Mouse (Mus musculus) CH12.LX (cell line): Measurements from ENCODE around the gene Gm13178. TPM values are rescaled to one million over a fixed set of nuclear protein-coding genes. Genes with fewer than 3 reads are reported as not detected.

Experiments
- DNase-seq: peaks from one replicate; pipeline ENCODE4 v3.0.0-alpha.2; 2013; ENCODE audit errors: extremely low read depth
- H3K27ac ChIP-seq: 2 replicates; pipeline ENCODE4 v1.5.1; 2012; ENCODE audit warnings: low read depth, mild to moderate bottlenecking, control low read depth, moderate library complexity; ENCODE audit not compliant: insufficient read depth
- H3K27me3 ChIP-seq: replicated peaks from 2 replicates; pipeline ENCODE3; 2012; ENCODE audit warnings: inconsistent platforms
- H3K36me3 ChIP-seq, 2 experiments: replicated peaks in 1 of 2; 2 replicates each; pipeline versions ENCODE3 to v1.6.1; 2012; ENCODE audit warnings: inconsistent platforms in 1 of 2, low read length in 1 of 2, mild to moderate bottlenecking in 1 of 2, mixed read lengths in 1 of 2, moderate library complexity in 1 of 2; ENCODE audit not compliant: control insufficient read depth in 1 of 2, insufficient read depth in 1 of 2
- H3K4me1 ChIP-seq, 2 experiments: 2 replicates each; pipeline ENCODE4 v1.6.1; 2012; ENCODE audit warnings: inconsistent platforms in 1 of 2, moderate library complexity in 1 of 2; ENCODE audit not compliant: insufficient read depth in 2 of 2, control insufficient read depth in 1 of 2
- H3K4me2 ChIP-seq: 2 replicates; pipeline ENCODE4 v1.6.1; 2012; ENCODE audit warnings: low read depth, mild to moderate bottlenecking, control low read depth; ENCODE audit not compliant: poor library complexity, insufficient read depth, severe bottlenecking
- H3K4me3 ChIP-seq, 3 experiments: fragments of 150-350 bp in 1 of 3; sonication (generic) in 1 of 3; replicated peaks in 1 of 3; 2 replicates each; pipeline versions ENCODE3 to v1.5.1; 2011 to 2012; ENCODE audit warnings: low read depth in 2 of 3, low read length in 2 of 3, mild to moderate bottlenecking in 2 of 3, moderate library complexity in 2 of 3, control low read depth in 1 of 3, improper control_type of control experiment in 1 of 3, inconsistent platforms in 1 of 3, mixed read lengths in 1 of 3; ENCODE audit not compliant: poor library complexity in 1 of 3
- H3K79me2 ChIP-seq: replicated peaks from 2 replicates; pipeline ENCODE4 v1.6.1; 2012; ENCODE audit warnings: mild to moderate bottlenecking, moderate library complexity; ENCODE audit not compliant: control insufficient read depth, poor library complexity, insufficient read depth, severe bottlenecking; ENCODE audit errors: extremely low read depth
- H3K9ac ChIP-seq: 2 replicates; pipeline ENCODE4 v1.6.1; 2012; ENCODE audit warnings: low read depth, mild to moderate bottlenecking, control low read depth, moderate library complexity; ENCODE audit not compliant: insufficient read depth
- H3K9me3 ChIP-seq: replicated peaks from 2 replicates; pipeline ENCODE3; 2012; ENCODE audit warnings: low read length, inconsistent platforms, mixed read lengths
- CHD2 ChIP-seq: IDR thresholded peaks from 2 replicates; pipeline ENCODE4 v1.6.1; 2011; ENCODE audit warnings: low read length, improper control_type of control experiment
- CTCF ChIP-seq, 2 experiments: IDR thresholded peaks in 1 of 2; conservative IDR thresholded peaks in 1 of 2; 2 replicates each; pipeline ENCODE4 v1.5.1; 2011 to 2012; ENCODE audit warnings: low read depth in 2 of 2, low read length in 2 of 2, improper control_type of control experiment in 1 of 2, inconsistent platforms in 1 of 2, mild to moderate bottlenecking in 1 of 2, moderate library complexity in 1 of 2
- E2F4 ChIP-seq: IDR thresholded peaks from 2 replicates; pipeline ENCODE4 v1.6.1; 2011; ENCODE audit warnings: low read depth, low read length, improper control_type of control experiment; ENCODE audit not compliant: insufficient replicate concordance
- HCFC1 ChIP-seq: IDR thresholded peaks from 2 replicates; pipeline ENCODE4 v1.6.1; 2012; ENCODE audit warnings: low read depth, mild to moderate bottlenecking, inconsistent platforms, low read length, improper control_type of control experiment
- IRF4 ChIP-seq: IDR thresholded peaks from 2 replicates; pipeline ENCODE4 v1.6.1; 2014; ENCODE audit warnings: low read depth, mild to moderate bottlenecking, inconsistent platforms, low read length, improper control_type of control experiment
- JUN ChIP-seq: IDR thresholded peaks from 2 replicates; pipeline ENCODE4 v1.6.1; 2011; ENCODE audit warnings: low read depth, mild to moderate bottlenecking, low read length, improper control_type of control experiment, moderate library complexity; ENCODE audit not compliant: insufficient read depth
- JUND ChIP-seq: conservative IDR thresholded peaks from 2 replicates; pipeline ENCODE4 v1.6.1; 2011; ENCODE audit warnings: low read depth, low read length, improper control_type of control experiment
- KAT2A ChIP-seq: IDR thresholded peaks from 2 replicates; pipeline ENCODE4 v1.6.1; 2012; ENCODE audit warnings: low read length, improper control_type of control experiment, inconsistent platforms; ENCODE audit not compliant: insufficient replicate concordance
- MEF2A ChIP-seq: IDR thresholded peaks from 2 replicates; pipeline ENCODE4 v1.6.1; 2014; ENCODE audit warnings: low read depth, mild to moderate bottlenecking, inconsistent platforms, low read length, improper control_type of control experiment, borderline replicate concordance
- NRF1 ChIP-seq: IDR thresholded peaks from 2 replicates; pipeline ENCODE4 v1.6.1; 2014; ENCODE audit warnings: low read depth, mild to moderate bottlenecking, inconsistent platforms, low read length, improper control_type of control experiment, moderate library complexity
- PAX5 ChIP-seq: IDR thresholded peaks from 2 replicates; pipeline ENCODE4 v1.6.1; 2012; ENCODE audit warnings: low read length, inconsistent platforms, mixed read lengths
- RAD21 ChIP-seq: IDR thresholded peaks from 2 replicates; pipeline ENCODE4 v1.6.1; 2011; ENCODE audit warnings: low read depth, mild to moderate bottlenecking, low read length, improper control_type of control experiment, moderate library complexity
- RCOR1 ChIP-seq: conservative IDR thresholded peaks from 2 replicates; pipeline ENCODE4 v1.6.1; 2012; ENCODE audit warnings: low read depth, mild to moderate bottlenecking, inconsistent platforms, low read length, improper control_type of control experiment
- SMC3 ChIP-seq: IDR thresholded peaks from 2 replicates; pipeline ENCODE4 v1.6.1; 2011; ENCODE audit warnings: low read depth, low read length, improper control_type of control experiment
- UBTF ChIP-seq: IDR thresholded peaks from 2 replicates; pipeline ENCODE4 v1.6.1; 2012; ENCODE audit warnings: low read depth, mild to moderate bottlenecking, inconsistent platforms, low read length, improper control_type of control experiment, moderate library complexity
- ZMIZ1 ChIP-seq: IDR thresholded peaks from 2 replicates; pipeline ENCODE4 v1.6.1; 2012; ENCODE audit warnings: low read depth, mild to moderate bottlenecking, inconsistent platforms, low read length, improper control_type of control experiment
- dilution Hi-C: fragments of 300-500 bp; cut with MboI; formaldehyde crosslinking; loops from 2 replicates; pipeline ENCODE4 v1.14.3; 2020; ENCODE audit warnings: low sequenced_read_pairs; ENCODE audit not compliant: extremely low pct_unique_long_range_greater_than_20kb, extremely low pct_ligation_motif_present
- in situ Hi-C: fragments of 300-500 bp; cut with MboI; formaldehyde crosslinking; loops from 3 replicates; pipeline ENCODE4 v1.14.3; 2019; ENCODE audit warnings: low sequenced_read_pairs, low pct_ligation_motif_present, low pct_unique_long_range_greater_than_20kb, mixed read lengths
- polyA plus RNA-seq: library from polyadenylated mRNA; unstranded; fragments of >175 nt; gene quantifications from 2 replicates; pipeline ENCODE4 v1.2.1, GENCODE M21; 2012; ENCODE audit warnings: low read depth; ENCODE audit not compliant: insufficient read length
- total RNA-seq, 2 experiments: library from RNA; depleted of rRNA; stranded (reverse); fragments of 300-350 nt in 1 of 2; fragments of >200 nt in 1 of 2; gene quantifications; 2 replicates each; pipeline ENCODE4 v1.2.3; 2012 to 2014

Gm13178 gene
- total RNA-seq (2012; rRNA removed) (not detected in 2 replicates), total RNA-seq (2014; rRNA removed) (not detected in 2 replicates), polyA plus RNA-seq (not detected in 2 replicates)

GRCm38 (mm10) chr4:144721304-144721703 is at the start of gene Gm13178:
Gene Gm13178, minus strand, starts transcription at chr4:144721404.
- Histone ChIP-seq H3K4me2 (no peak within 1 kb of the TSS), H3K27me3 (peaks cover 22% of the 10 kb centered on the region), H3K4me3 (no peak within 1 kb of the TSS), H3K4me1 (no peaks in the 10 kb centered on the region), H3K9me3 (no peaks in the 10 kb centered on the region), H3K9ac (no peak within 1 kb of the TSS), H3K27ac (no peak within 1 kb of the TSS), H3K79me2 (no peaks in the 10 kb centered on the region), H3K36me3 (no peaks in the 10 kb centered on the region)
- DNase-seq = no peak
- TF ChIP-seq HCFC1 (no peak), NRF1 (no peak), CHD2 (no peak), PAX5 (no peak)
- dilution Hi-C loops = no loop called here
- in situ Hi-C loops = no loop called here

GRCm38 (mm10) chr4:144765722-144766121 is 44.5 kb upstream of the Gm13178 start:
- TF ChIP-seq UBTF (no peak), SMC3 (peak; percentile 75), E2F4 (no peak), KAT2A (no peak), RCOR1 (no peak), ZMIZ1 (no peak), JUN (no peak), RAD21 (peak; percentile 81), IRF4 (no peak), CTCF (conservative IDR thresholded peaks at IDR 0.05 in 1 of 2, IDR thresholded peaks at IDR 0.05 in 1 of 2; ENCODE audit: low read depth in 2 of 2, low read length in 2 of 2) (peak; percentile 39 to 74)
- Histone ChIP-seq H3K4me1 (no peaks in the 10 kb centered on the region), H3K27me3 (peaks cover 35% of the 10 kb centered on the region), H3K36me3 (no peaks in the 10 kb centered on the region), H3K79me2 (no peaks in the 10 kb centered on the region), H3K4me2 (no peak overlapping the region), H3K9ac (no peak overlapping the region), H3K9me3 (no peaks in the 10 kb centered on the region), H3K4me3 (no peak overlapping the region), H3K27ac (no peak overlapping the region)
- in situ Hi-C loops = loop anchor here (25.0 kb wide), 1 partner anchor 397 kb away; no protein-coding TSS in a partner anchor
- dilution Hi-C loops = no loop called here
- peak; percentile 41 for DNase-seq

GRCm38 (mm10) chr4:144749139-144749538 is 27.9 kb upstream of the Gm13178 start:
- DNase-seq = no peak
- Histone ChIP-seq H3K36me3 (no peaks in the 10 kb centered on the region), H3K27ac (no peak overlapping the region), H3K9ac (no peak overlapping the region), H3K4me3 (no peak overlapping the region), H3K9me3 (no peaks in the 10 kb centered on the region), H3K79me2 (no peaks in the 10 kb centered on the region), H3K4me1 (no peaks in the 10 kb centered on the region), H3K27me3 (peaks cover 40% of the 10 kb centered on the region)
- in situ Hi-C loops = no loop called here
- dilution Hi-C loops = no loop called here
- TF ChIP-seq SMC3 (no peak), MEF2A (no peak), RAD21 (no peak), JUND (no peak)
- TF ChIP-seq, all 38 proteins: peak for 0
- no peak overlapping the region for H3K4me2 ChIP-seq
